Mouse (Mus musculus) heart, postnatal 36 days (tissue): ENCODE data around the gene Gart. TPM values are rescaled to one million over a fixed set of nuclear protein-coding genes. Genes with fewer than 3 reads are reported as not detected.

Source experiments
- DNase-seq, 2 experiments: peaks; one replicate each; pipeline ENCODE4 v3.0.0; 2021 to 2022
- intact Hi-C: fragments of 180-260 bp; cut with DNase I; formaldehyde crosslinking; loops from one replicate; pipeline ENCODE4 v1.15.1; 2025
- total RNA-seq, 2 experiments: library from RNA; stranded (reverse); gene quantifications; 2 replicates each; pipeline ENCODE4 v1.2.3; 2021

Gart gene
- total RNA-seq, 2 experiments from 2014 or later, result 69.0 to 72.7 TPM

- DNase-seq, result no peak
- intact Hi-C loops, result no loop called here
These were observed 61.1 kb downstream of the Gart start for GRCm38 (mm10) chr16:91585617-91586016.

DNA sequence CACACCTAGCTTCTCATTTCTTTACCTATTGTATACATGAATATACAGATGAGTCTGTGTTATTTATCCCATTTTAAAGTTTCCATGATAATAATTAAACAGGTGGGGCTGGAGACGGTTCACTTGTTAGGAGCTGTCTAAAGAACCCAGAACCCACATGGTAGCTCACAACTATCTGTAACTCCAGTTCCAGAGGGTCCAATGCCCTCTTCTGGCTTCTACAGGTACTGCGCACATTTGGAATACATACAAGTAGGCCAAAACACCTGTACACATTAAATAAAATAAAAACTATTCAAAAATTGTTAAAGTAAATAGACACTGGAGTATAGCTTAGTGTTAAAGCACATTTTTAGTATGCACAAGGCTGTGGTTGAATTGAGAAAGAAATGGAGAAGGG lies 64.4 kb downstream of the Gart start:
- DNase-seq, result peak in 1 of 2 experiments; percentile 41
- intact Hi-C loops, result loop anchor here (1.0 kb wide), 1 partner anchor 70 kb away; no protein-coding TSS in a partner anchor

DNA sequence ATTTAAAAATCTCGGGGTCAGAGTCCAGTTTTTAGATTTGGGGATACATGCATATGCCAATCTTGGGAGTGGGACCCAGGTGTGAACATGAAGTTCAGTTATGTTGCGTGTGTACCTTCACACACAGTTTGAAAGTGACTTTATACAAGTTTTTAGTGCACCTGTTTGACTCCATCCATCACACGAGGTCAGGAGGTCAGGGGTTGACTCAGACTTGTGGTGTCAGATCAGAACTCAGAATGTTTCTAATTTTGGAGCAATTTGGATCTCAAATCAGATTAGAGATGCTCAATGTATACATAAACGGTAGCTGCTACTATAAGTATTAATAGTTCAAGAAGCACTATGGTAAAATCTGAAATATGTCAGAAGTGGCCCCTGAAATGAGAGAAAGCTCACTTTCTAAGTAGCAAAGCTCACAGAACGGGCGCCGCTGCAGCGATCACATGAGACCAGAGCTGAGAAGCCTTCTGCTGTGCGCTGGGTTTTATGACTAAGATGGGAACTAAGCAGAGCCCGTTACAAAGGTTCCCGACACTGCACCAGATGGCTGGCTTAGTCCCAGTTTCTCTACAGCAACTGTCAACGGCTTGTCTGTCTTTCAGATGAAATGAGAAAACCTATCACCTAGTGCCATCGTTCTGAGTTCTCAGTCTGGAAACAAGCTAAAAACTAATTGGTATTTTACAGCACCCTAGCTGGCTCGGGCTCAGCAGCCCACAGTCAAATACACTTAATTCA lies 67.6 kb downstream of the Gart start:
- DNase-seq, result no peak
- intact Hi-C loops, result no loop called here

DNA sequence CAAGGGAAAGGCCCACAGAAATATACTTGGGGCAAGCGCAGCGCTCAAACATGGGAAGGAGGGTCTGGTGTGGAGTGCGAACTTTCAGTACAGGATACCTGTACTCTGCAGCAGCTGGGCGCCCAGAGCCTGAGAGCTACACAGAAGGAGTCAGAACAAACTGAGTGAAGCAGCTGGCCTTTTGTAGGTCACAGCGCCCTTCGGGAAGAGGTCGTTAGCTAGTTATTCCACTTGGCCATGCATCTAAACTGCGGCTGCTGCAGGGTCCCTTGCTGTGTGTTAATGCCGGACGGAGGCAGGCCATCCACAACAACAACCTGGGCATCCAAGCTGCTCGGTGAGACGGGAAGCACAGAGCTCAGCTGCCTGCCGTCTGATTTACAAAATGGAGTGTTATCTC lies 71.6 kb downstream of the Gart start:
- DNase-seq, result no peak
- intact Hi-C loops, result no loop called here

Other genes with a start within 250 kb of the Gart start
- 100 to 1,000 TPM; 113 to 116 TPM for gene Il10rb, start 240.8 kb downstream of the Gart start, total RNA-seq
- gene Ifnar1, start 161.7 kb downstream of the Gart start, total RNA-seq, result 10 to 100 TPM; 31.5 to 32.6 TPM
- gene Ifngr2, start 99.9 kb downstream of the Gart start, total RNA-seq, result 100 to 1,000 TPM; 128 to 159 TPM
- 10 to 100 TPM; 55.0 to 67.6 TPM for gene Tmem50b, start 49.2 kb downstream of the Gart start, total RNA-seq
- 10 to 100 TPM; 32.3 to 35.8 TPM for gene Dnajc28, start 27.9 kb downstream of the Gart start, total RNA-seq
- gene Son, start 554 bp upstream of the Gart start, total RNA-seq, result 100 to 1,000 TPM; 129 to 154 TPM
- 1 to 10 TPM; 2.9 to 3.3 TPM for gene Donson, start 41.8 kb upstream of the Gart start, total RNA-seq
- gene Cryzl1, start 82.0 kb upstream of the Gart start, total RNA-seq, result 10 to 100 TPM; 25.6 to 26.4 TPM
- 10 to 100 TPM; 44.0 to 44.7 TPM for gene Itsn1, start 82.3 kb upstream of the Gart start, total RNA-seq